Mouse (Mus musculus) lung, embryonic 15.5 days (tissue): ENCODE data around the gene Washc3. TPM values are rescaled to one million over a fixed set of nuclear protein-coding genes. Genes with fewer than 3 reads are reported as not detected.

Experiments
- ATAC-seq: fragments of 200-750 bp; cut with Nextera tagmentation; 2 replicates; pipeline ENCODE4 v1.8.0; 2017; ENCODE audit warnings: moderate number of reproducible peaks, borderline replicate concordance; ENCODE audit not compliant: low FRiP score, low TSS enrichment; ENCODE audit errors: extremely low read depth
- H3K27ac ChIP-seq: fragments of 300-500 bp; sonication (generic); 2 replicates; pipeline ENCODE4 v1.5.1; 2015; ENCODE audit warnings: moderate library complexity, mild to moderate bottlenecking, inconsistent platforms
- H3K27me3 ChIP-seq: fragments of 300-500 bp; sonication (generic); 2 replicates; pipeline ENCODE4 v1.6.1; 2015; ENCODE audit warnings: inconsistent platforms
- H3K36me3 ChIP-seq: fragments of 300-500 bp; sonication (generic); 2 replicates; pipeline ENCODE4 v1.6.1; 2015; ENCODE audit warnings: inconsistent platforms
- H3K4me1 ChIP-seq: fragments of 300-500 bp; sonication (generic); 2 replicates; pipeline ENCODE4 v1.6.1; 2015; ENCODE audit warnings: inconsistent platforms
- H3K4me2 ChIP-seq: fragments of 300-500 bp; sonication (generic); 2 replicates; pipeline ENCODE4 v1.6.1; 2015; ENCODE audit warnings: inconsistent platforms, mild to moderate bottlenecking, moderate library complexity
- H3K4me3 ChIP-seq: fragments of 300-500 bp; sonication (generic); 2 replicates; pipeline ENCODE4 v1.5.1; 2015; ENCODE audit warnings: mild to moderate bottlenecking, inconsistent platforms
- H3K9ac ChIP-seq: fragments of 300-500 bp; sonication (generic); 2 replicates; pipeline ENCODE4 v1.6.1; 2015; ENCODE audit warnings: inconsistent platforms
- H3K9me3 ChIP-seq: fragments of 300-500 bp; sonication (generic); 2 replicates; pipeline ENCODE4 v1.6.1; 2016; ENCODE audit warnings: inconsistent platforms
- WGBS: fragments of 180-500 bp; shearing (Covaris S2); methylation state at CpG from one replicate; pipeline ENCODE4 v1.1.7; 2015; 5-methylcytosine and 5-hydroxymethylcytosine counted together
- polyA plus RNA-seq: library from polyadenylated mRNA; unstranded; fragments of >200 nt; fragmentation: Nextera tagmentation; extraction: Ambion mirVana; gene quantifications from 2 replicates; pipeline ENCODE4 v1.2.1, GENCODE M21; 2015

Gene Washc3
- polyA plus RNA-seq: 60.9 and 62.0 TPM in 2 replicates

- H3K9me3 ChIP-seq: no peaks in the 10 kb centered on the region
- no peaks in the 10 kb centered on the region for H3K27me3 ChIP-seq
- ATAC-seq: peak; percentile 99
- H3K4me1 ChIP-seq: peaks cover 4% of the 10 kb centered on the region; the same call in 1 of the 2 replicates
- peak within 1 kb of the TSS; percentile 62 for H3K4me3 ChIP-seq
- peak within 1 kb of the TSS; percentile 64 for H3K9ac ChIP-seq
- H3K27ac ChIP-seq: peak within 1 kb of the TSS; percentile 65
- H3K4me2 ChIP-seq: peak within 1 kb of the TSS; percentile 78
- whole genome bisulfite sequencing: 1% methylated on average over 23 of the region's 23 CpGs
- no peaks in the 10 kb centered on the region for H3K36me3 ChIP-seq
These were observed at the start of gene Washc3 for GRCm38 (mm10) chr10:88200951-88201638. TSS of gene Washc3 (plus strand) at chr10:88201093.

GRCm38 (mm10) chr10:88151658-88152057 is 49.2 kb upstream of the Washc3 start:
- 87% methylated on average over 6 of the region's 6 CpGs for WGBS
- H3K9ac ChIP-seq: no peak overlapping the region
- ATAC-seq: no peak
- H3K4me3 ChIP-seq: no peak overlapping the region
- peaks cover 9% of the 10 kb centered on the region for H3K4me1 ChIP-seq
- H3K27me3 ChIP-seq: no peaks in the 10 kb centered on the region
- no peak overlapping the region for H3K27ac ChIP-seq
- H3K9me3 ChIP-seq: no peaks in the 10 kb centered on the region
- H3K36me3 ChIP-seq: peaks cover 28% of the 10 kb centered on the region
- H3K4me2 ChIP-seq: no peak overlapping the region

- 98% methylated on average over 2 of the region's 2 CpGs for WGBS
- ATAC-seq: no peak
- peaks cover 40% of the 10 kb centered on the region for H3K36me3 ChIP-seq
These were observed 38.8 kb upstream of the Washc3 start for GRCm38 (mm10) chr10:88162096-88162495.

GRCm38 (mm10) chr10:88162676-88163075 is 38.2 kb upstream of the Washc3 start:
- no peaks in the 10 kb centered on the region for H3K27me3 ChIP-seq
- no peak for ATAC-seq
- H3K27ac ChIP-seq: no peak overlapping the region
- H3K4me2 ChIP-seq: no peak overlapping the region
- WGBS: 95% methylated on average over 5 of the region's 5 CpGs
- no peaks in the 10 kb centered on the region for H3K9me3 ChIP-seq
- H3K9ac ChIP-seq: no peak overlapping the region
- peaks cover 38% of the 10 kb centered on the region for H3K36me3 ChIP-seq
- H3K4me3 ChIP-seq: no peak overlapping the region
- H3K4me1 ChIP-seq: 0 out of 2 replicates have a peak, but pooled peaks cover 3% of the 10 kb centered on the region

More at GRCm38 (mm10) chr10:88162096-88162495, 38.8 kb upstream of the Washc3 start:
- H3K9ac ChIP-seq: no peak overlapping the region
- no peaks in the 10 kb centered on the region for H3K27me3 ChIP-seq
- no peaks in the 10 kb centered on the region for H3K9me3 ChIP-seq
- no peak overlapping the region for H3K4me2 ChIP-seq
- no peaks in the 10 kb centered on the region for H3K4me1 ChIP-seq
- H3K27ac ChIP-seq: no peak overlapping the region
- H3K4me3 ChIP-seq: no peak overlapping the region

GRCm38 (mm10) chr10:88166158-88166557 is 34.7 kb upstream of the Washc3 start:
- no peaks in the 10 kb centered on the region for H3K9me3 ChIP-seq
- H3K27ac ChIP-seq: no peak overlapping the region
- H3K4me1 ChIP-seq: 0 out of 2 replicates have a peak, but pooled peaks cover 3% of the 10 kb centered on the region
- no peak for ATAC-seq
- H3K4me2 ChIP-seq: no peak overlapping the region
- H3K9ac ChIP-seq: no peak overlapping the region
- WGBS: 86% methylated on average over 3 of the region's 3 CpGs
- H3K36me3 ChIP-seq: peaks cover 22% of the 10 kb centered on the region
- H3K4me3 ChIP-seq: no peak overlapping the region
- H3K27me3 ChIP-seq: no peaks in the 10 kb centered on the region

- H3K4me2 ChIP-seq: no peak overlapping the region
- WGBS: 52% methylated on average over 7 of the region's 7 CpGs
- H3K9ac ChIP-seq: no peak overlapping the region
- H3K27me3 ChIP-seq: no peaks in the 10 kb centered on the region
- H3K4me3 ChIP-seq: no peak overlapping the region
- H3K9me3 ChIP-seq: no peaks in the 10 kb centered on the region
- H3K27ac ChIP-seq: 0 out of 2 replicates have a peak overlapping the region, but pooled peaks have one; percentile 9
- ATAC-seq: no peak; the same call in 1 of the 2 replicates
- H3K36me3 ChIP-seq: peaks cover 20% of the 10 kb centered on the region; the same call in 1 of the 2 replicates
- 0 out of 2 replicates have a peak, but pooled peaks cover 3% of the 10 kb centered on the region for H3K4me1 ChIP-seq
These were observed 33.3 kb upstream of the Washc3 start for GRCm38 (mm10) chr10:88167438-88168077.

GRCm38 (mm10) chr10:88200541-88200940 is 352 bp upstream of the Washc3 start:
- peak; percentile 66; the same call in 1 of the 2 replicates for ATAC-seq
- H3K4me3 ChIP-seq: peak overlapping the region; percentile 62
- H3K27me3 ChIP-seq: no peaks in the 10 kb centered on the region
- WGBS: 11% methylated on average over 4 of the region's 4 CpGs
- no peak overlapping the region for H3K27ac ChIP-seq
- peaks cover 4% of the 10 kb centered on the region; the same call in 1 of the 2 replicates for H3K4me1 ChIP-seq
- peak overlapping the region; percentile 10; the same call in 1 of the 2 replicates for H3K9ac ChIP-seq
- H3K9me3 ChIP-seq: no peaks in the 10 kb centered on the region
- no peaks in the 10 kb centered on the region for H3K36me3 ChIP-seq
- H3K4me2 ChIP-seq: peak overlapping the region; percentile 78

- 66% methylated on average over 13 of the region's 13 CpGs for WGBS
- Histone ChIP-seq H3K4me2 (peak overlapping the region; percentile 78), H3K36me3 (no peaks in the 10 kb centered on the region), H3K9me3 (no peaks in the 10 kb centered on the region), H3K9ac (peak overlapping the region; percentile 64; the same call in 1 of the 2 replicates), H3K4me1 (peaks cover 4% of the 10 kb centered on the region; the same call in 1 of the 2 replicates), H3K27me3 (no peaks in the 10 kb centered on the region), H3K27ac (no peak overlapping the region), H3K4me3 (peak overlapping the region; percentile 62)
- no peak for ATAC-seq
These were observed 757 bp downstream of the Washc3 start for GRCm38 (mm10) chr10:88201650-88202049.

- Histone ChIP-seq H3K4me1 (peaks cover 4% of the 10 kb centered on the region; the same call in 1 of the 2 replicates), H3K9ac (no peak overlapping the region), H3K4me3 (no peak overlapping the region), H3K4me2 (no peak overlapping the region), H3K9me3 (no peaks in the 10 kb centered on the region), H3K27me3 (no peaks in the 10 kb centered on the region), H3K36me3 (no peaks in the 10 kb centered on the region), H3K27ac (no peak overlapping the region)
- WGBS: 74% methylated on average over 8 of the region's 8 CpGs
- no peak for ATAC-seq
These were observed 1.7 kb downstream of the Washc3 start for GRCm38 (mm10) chr10:88202581-88202980.

- no peak for ATAC-seq
These were observed 2.3 kb downstream of the Washc3 start for GRCm38 (mm10) chr10:88203236-88203635.

GRCm38 (mm10) chr10:88212644-88213043 is 11.8 kb downstream of the Washc3 start:
- no peak overlapping the region for H3K9ac ChIP-seq
- ATAC-seq: no peak
- H3K4me1 ChIP-seq: no peaks in the 10 kb centered on the region
- H3K4me2 ChIP-seq: no peak overlapping the region
- H3K27me3 ChIP-seq: no peaks in the 10 kb centered on the region
- no peak overlapping the region for H3K27ac ChIP-seq
- H3K36me3 ChIP-seq: peaks cover 8% of the 10 kb centered on the region; the same call in 1 of the 2 replicates
- H3K9me3 ChIP-seq: no peaks in the 10 kb centered on the region
- H3K4me3 ChIP-seq: no peak overlapping the region
- 82% methylated on average over 5 of the region's 5 CpGs for WGBS

More at GRCm38 (mm10) chr10:88203236-88203635, 2.3 kb downstream of the Washc3 start:
- Histone ChIP-seq H3K4me3 (no peak overlapping the region), H3K4me1 (peaks cover 4% of the 10 kb centered on the region; the same call in 1 of the 2 replicates), H3K4me2 (no peak overlapping the region), H3K27me3 (no peaks in the 10 kb centered on the region), H3K9me3 (no peaks in the 10 kb centered on the region), H3K27ac (no peak overlapping the region), H3K36me3 (no peaks in the 10 kb centered on the region), H3K9ac (no peak overlapping the region)
- WGBS: 91% methylated on average over 6 of the region's 6 CpGs
